28 mouse cellular contexts compared by ENCODE assay signal in the genomic region with DNA sequence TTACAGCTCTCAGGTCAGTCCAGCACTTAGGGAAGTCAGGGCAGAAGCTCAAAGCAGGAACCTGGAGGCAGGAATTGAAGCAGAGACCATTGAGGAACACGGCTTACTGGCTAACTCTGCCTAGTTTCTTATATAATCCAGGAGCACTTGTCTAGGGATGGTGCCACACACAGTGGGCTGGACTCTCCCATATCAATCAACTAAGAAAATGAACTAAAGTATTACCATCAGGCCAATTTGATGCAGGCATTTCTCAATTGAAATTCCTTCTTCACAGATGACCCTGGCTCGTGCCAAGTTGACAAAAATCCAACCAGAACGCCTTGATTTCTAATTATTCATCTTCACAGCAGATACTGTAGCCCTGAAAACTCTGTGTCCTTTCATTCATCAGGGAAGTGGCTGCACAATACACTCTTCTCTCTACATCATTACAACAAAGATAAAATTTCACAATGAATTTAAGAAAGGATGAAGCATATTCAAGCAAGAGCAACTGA. TPM values are rescaled to one million over a fixed set of nuclear protein-coding genes. Genes with fewer than 3 reads are reported as not detected.
DNase-seq lines count a peak whose midpoint lies in the region; ATAC-seq and TF ChIP-seq lines count a peak whose summit lies in the region.
"Had no signal": no experiment of that assay in that cellular context is flagged by ENCODE, and none has a peak within 500 bp of the region (broad histone marks: within the 10 kb centered on the region; RNA-seq: fewer than 3 reads in every experiment).

No protein-coding gene starts in this region.

- no peak overlapping the region for H3K9ac ChIP-seq in heart, embryonic 11.5 days (ENCODE audit: low read depth, low read length)
- H3K9ac ChIP-seq: embryonic facial prominence, embryonic 13.5 days; forebrain, embryonic 12.5 days; hindbrain, embryonic 14.5 days; liver, embryonic 15.5 days; midbrain, embryonic 15.5 days; neural tube, embryonic 12.5 days had no signal

- no peak overlapping the region for H3K4me3 ChIP-seq in gastrocnemius, adult 2 months
- H3K4me3 ChIP-seq in heart, embryonic 11.5 days (ENCODE audit: low read depth, low read length): no peak overlapping the region
- H3K4me3 ChIP-seq: embryonic facial prominence, embryonic 13.5 days; erythroblast, embryonic 14.5 days; forebrain, embryonic 12.5 days; heart, embryonic 10.5 days; limb, embryonic 10.5 days; liver, embryonic 15.5 days; midbrain, embryonic 15.5 days; neural tube, embryonic 12.5 days had no signal

- H3K4me1 ChIP-seq in heart, embryonic 11.5 days (ENCODE audit: control insufficient read depth, insufficient read depth, low read length): no peaks in the 10 kb centered on the region
- H3K4me1 ChIP-seq: heart, embryonic 10.5 days; liver, embryonic 15.5 days; neural tube, embryonic 12.5 days had no signal

- DNase-seq in gastrocnemius, adult 2 months: peak; percentile 44
- DNase-seq in gastrocnemius, postnatal 10 days: no peak
- DNase-seq in heart, postnatal 36 days: peak; percentile 7 to 9
- peak; percentile 54 for DNase-seq in adrenal gland, postnatal 10 days
- DNase-seq in lung, postnatal 36 days: peak; percentile 52
- no peak for DNase-seq in kidney, adult 18-20 months
- DNase-seq: B cell, adult 2 months; cerebellum, adult 11-12 months; cerebellum, postnatal 14 days; embryo, embryonic 11 days; kidney, adult 2 months; kidney, postnatal 10 days; liver; right cerebral cortex, postnatal 14 days; spleen, adult 18-20 months had no signal

- ATAC-seq in heart, embryonic 11.5 days (replicated peaks; ENCODE audit: insufficient number of reproducible peaks, low FRiP score, low TSS enrichment): no peak
- ATAC-seq: inflammation-experienced regulatory T-cells, adult 6 months; midbrain, embryonic 15.5 days had no signal

- H3K36me3 ChIP-seq in heart, embryonic 11.5 days (ENCODE audit: control insufficient read depth, insufficient read depth, low read length): no peaks in the 10 kb centered on the region
- H3K36me3 ChIP-seq: embryonic facial prominence, embryonic 13.5 days; forebrain, embryonic 12.5 days; G1E; heart, embryonic 10.5 days; limb, embryonic 10.5 days; liver, embryonic 15.5 days; midbrain, embryonic 15.5 days; neural tube, embryonic 12.5 days had no signal

- H3K4me2 ChIP-seq in heart, embryonic 11.5 days: no peak overlapping the region
- H3K4me2 ChIP-seq: embryonic facial prominence, embryonic 13.5 days; forebrain, embryonic 12.5 days; hindbrain, embryonic 14.5 days; liver, embryonic 15.5 days; midbrain, embryonic 15.5 days; neural tube, embryonic 12.5 days had no signal

- intact Hi-C loops in gastrocnemius, adult 2 months (cut with DNase I): no loop called here
- intact Hi-C loops in heart, postnatal 36 days (cut with DNase I): no loop called here

- H3K27me3 ChIP-seq in heart, embryonic 11.5 days (ENCODE audit: control insufficient read depth, insufficient read depth, low read length): no peaks in the 10 kb centered on the region
- H3K27me3 ChIP-seq: CH12.LX; embryonic facial prominence, embryonic 13.5 days; liver, embryonic 15.5 days; midbrain, embryonic 15.5 days; neural tube, embryonic 12.5 days had no signal

- no peak for TF ChIP-seq CTCF in gastrocnemius, adult 2 months (IDR thresholded peaks at IDR 0.05)

- H3K9me3 ChIP-seq in heart, embryonic 11.5 days (replicated peaks; ENCODE audit: control insufficient read depth, low read length): no peaks in the 10 kb centered on the region
- H3K9me3 ChIP-seq: embryonic facial prominence, embryonic 13.5 days; forebrain, embryonic 12.5 days; heart, embryonic 10.5 days; limb, embryonic 10.5 days; liver, embryonic 15.5 days; midbrain, embryonic 15.5 days; neural tube, embryonic 12.5 days had no signal

- WGBS in heart, embryonic 11.5 days (ENCODE audit: insufficient replicate concordance): 64% methylated on average over 3 of the region's 3 CpGs

- H3K27ac ChIP-seq in gastrocnemius, adult 2 months: peak overlapping the region; percentile 31
- no peak overlapping the region for H3K27ac ChIP-seq in heart, embryonic 11.5 days (ENCODE audit: low read depth, low read length)
- H3K27ac ChIP-seq: embryonic facial prominence, embryonic 13.5 days; forebrain, embryonic 12.5 days; heart, embryonic 10.5 days; hindbrain, embryonic 14.5 days; limb, embryonic 10.5 days; liver, embryonic 15.5 days; midbrain, embryonic 15.5 days; neural tube, embryonic 12.5 days had no signal

RNA-seq across cellular contexts. Expression of a gene that starts 25.9 kb away (rescaled TPM):
- total RNA-seq in gastrocnemius, adult 2 months (2021): 10 to 100 TPM; 10.2 to 11.1 TPM
- total RNA-seq in gastrocnemius, postnatal 10 days (2021): 1 to 10 TPM; 8.0 to 9.0 TPM
- 10 to 100 TPM; 11.6 to 13.8 TPM for total RNA-seq in heart, postnatal 36 days (2021)
- 16.8 and 23.8 TPM in 2 replicates for polyA plus RNA-seq in heart, embryonic 11.5 days (2014; fragmentation: Nextera tagmentation; extraction: Ambion mirVana)
- total RNA-seq in adrenal gland, postnatal 10 days (2021): 10 to 100 TPM; 15.1 to 15.4 TPM

RNA-seq across cellular contexts. Expression of a gene that starts 32.9 kb away (rescaled TPM):
- 10 to 100 TPM; 11.8 to 14.4 TPM for total RNA-seq in gastrocnemius, adult 2 months (2021)
- 10 to 100 TPM; 12.4 to 16.1 TPM for total RNA-seq in gastrocnemius, postnatal 10 days (2021)
- 10 to 100 TPM; 11.1 to 13.0 TPM for total RNA-seq in heart, postnatal 36 days (2021)
- 4.0 and 6.0 TPM in 2 replicates for polyA plus RNA-seq in heart, embryonic 11.5 days (2014; fragmentation: Nextera tagmentation; extraction: Ambion mirVana)
- 10 to 100 TPM; 16.7 to 18.8 TPM for total RNA-seq in adrenal gland, postnatal 10 days (2021)

Comparison
In these comparisons a context has a peak if more than half of its experiments do, and no peak if none do; other contexts are left out.
1. DNase-seq: peak in gastrocnemius, adult 2 months (single experiment), heart, postnatal 36 days (2 of 2), adrenal gland, postnatal 10 days (single experiment) and lung, postnatal 36 days (single experiment); none in gastrocnemius, postnatal 10 days (single experiment) and kidney, adult 18-20 months (single experiment).